Mouse (Mus musculus) olfactory bulb, adult 2 months (tissue): Measurements from ENCODE around the gene Kdsr. TPM values are rescaled to one million over a fixed set of nuclear protein-coding genes. Genes with fewer than 3 reads are reported as not detected.
"Not testable (repeated sequence)": the region's sequence is repeated elsewhere in the genome, so short reads cannot be mapped to it uniquely, and the experiment has no call there.

Source experiments
- H3K27ac ChIP-seq: fragments of 200-500 bp; 2 replicates; pipeline ENCODE4 v1.5.1; 2012; ENCODE audit warnings: low read depth, low read length; ENCODE audit not compliant: insufficient read depth
- H3K4me1 ChIP-seq: fragments of 200-500 bp; 2 replicates; pipeline ENCODE4 v1.6.1; 2012; ENCODE audit warnings: low read length; ENCODE audit not compliant: control insufficient read depth, insufficient read depth
- H3K4me3 ChIP-seq: fragments of 200-500 bp; 2 replicates; pipeline ENCODE4 v1.5.1; 2012; ENCODE audit warnings: mild to moderate bottlenecking, low read depth, low read length, moderate library complexity; ENCODE audit not compliant: insufficient read depth
- CTCF ChIP-seq: fragments of 200-500 bp; IDR thresholded peaks from 2 replicates; pipeline ENCODE4 v1.5.1; 2012; ENCODE audit warnings: low read depth, mild to moderate bottlenecking, low read length, moderate library complexity; ENCODE audit not compliant: insufficient read depth
- POLR2A ChIP-seq: fragments of 200-500 bp; IDR thresholded peaks from 2 replicates; pipeline ENCODE4 v1.6.1; 2012; ENCODE audit warnings: mild to moderate bottlenecking, low read depth, low read length, moderate library complexity; ENCODE audit not compliant: insufficient read depth
- WGBS: fragments of 180-500 bp; shearing (Covaris S2); methylation state at CpG from one replicate; pipeline ENCODE4 v1.1.7; 2018; 5-methylcytosine and 5-hydroxymethylcytosine counted together
- polyA plus RNA-seq: library from polyadenylated mRNA; stranded (reverse); fragments of >200 nt; gene quantifications from 2 replicates; pipeline ENCODE4 v1.2.4, GENCODE M21; 2012; ENCODE audit warnings: low replicate concordance; ENCODE audit not compliant: missing spikeins, insufficient read depth, insufficient read length

The Kdsr gene
- polyA plus RNA-seq, 1 experiment = not detected

- TF ChIP-seq CTCF = no peak
- no peak for TF ChIP-seq POLR2A
- H3K4me3 ChIP-seq = no peak overlapping the region
- no peaks in the 10 kb centered on the region for H3K4me1 ChIP-seq
- H3K27ac ChIP-seq = no peak overlapping the region
- 92% methylated on average over 6 of the region's 6 CpGs for WGBS
These were observed 10.8 kb downstream of the Kdsr start for GRCm38 (mm10) chr1:106748555-106749315.

GRCm38 (mm10) chr1:106742980-106743379, 16.5 kb downstream of the Kdsr start:
- H3K27ac ChIP-seq = no peak overlapping the region
- H3K4me1 ChIP-seq = no peaks in the 10 kb centered on the region
- H3K4me3 ChIP-seq = no peak overlapping the region
- TF ChIP-seq CTCF (no peak), POLR2A (no peak)
- WGBS = 81% methylated on average over 6 of the region's 6 CpGs

DNA sequence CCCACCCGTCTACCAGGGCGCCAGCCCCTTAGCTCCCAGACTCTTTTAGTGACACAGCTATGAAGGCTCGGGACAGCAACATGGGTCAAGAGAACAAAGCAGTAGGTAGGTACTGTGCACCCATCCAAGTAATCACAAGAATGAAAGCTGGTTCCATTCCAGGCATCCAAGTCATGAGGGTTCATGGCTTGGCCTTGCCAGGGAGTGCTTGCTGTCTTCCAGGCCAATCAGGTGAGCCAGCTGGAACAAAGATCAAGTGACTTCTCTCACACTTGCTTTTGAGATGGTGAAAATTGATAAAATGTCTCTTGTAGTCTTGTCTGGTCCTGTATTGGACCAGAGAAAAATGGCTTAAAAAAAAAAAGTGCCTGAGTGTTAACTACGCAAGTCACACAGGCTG, 18.8 kb downstream of the Kdsr start:
- WGBS = 97% methylated on average over 4 of the region's 4 CpGs
- no peak overlapping the region for H3K4me3 ChIP-seq
- TF ChIP-seq CTCF (no peak), POLR2A (no peak)
- no peak overlapping the region for H3K27ac ChIP-seq
- no peaks in the 10 kb centered on the region for H3K4me1 ChIP-seq

DNA sequence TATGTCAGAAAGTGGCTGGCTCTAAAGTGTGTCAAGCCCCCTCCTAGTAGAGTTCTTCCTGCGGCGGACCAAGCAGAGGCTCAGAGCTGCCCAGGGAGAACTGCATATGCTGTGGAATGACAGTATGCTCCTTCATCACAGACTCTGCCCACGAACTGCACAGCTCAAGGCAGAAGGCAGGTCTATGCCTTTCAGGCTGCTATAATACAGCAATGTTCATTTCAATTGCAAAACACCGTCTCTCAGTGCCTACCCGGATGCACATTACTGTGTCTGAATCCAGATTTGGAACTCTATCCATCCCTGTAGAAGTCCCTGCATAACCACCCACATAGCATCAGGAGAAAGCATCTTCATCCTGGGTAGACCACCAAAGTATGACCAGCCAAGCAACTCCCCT, 19.7 kb downstream of the Kdsr start:
- TF ChIP-seq POLR2A (no peak), CTCF (no peak)
- Histone ChIP-seq H3K27ac (no peak overlapping the region), H3K4me1 (no peaks in the 10 kb centered on the region), H3K4me3 (no peak overlapping the region)
- 82% methylated on average over 5 of the region's 5 CpGs for WGBS

DNA sequence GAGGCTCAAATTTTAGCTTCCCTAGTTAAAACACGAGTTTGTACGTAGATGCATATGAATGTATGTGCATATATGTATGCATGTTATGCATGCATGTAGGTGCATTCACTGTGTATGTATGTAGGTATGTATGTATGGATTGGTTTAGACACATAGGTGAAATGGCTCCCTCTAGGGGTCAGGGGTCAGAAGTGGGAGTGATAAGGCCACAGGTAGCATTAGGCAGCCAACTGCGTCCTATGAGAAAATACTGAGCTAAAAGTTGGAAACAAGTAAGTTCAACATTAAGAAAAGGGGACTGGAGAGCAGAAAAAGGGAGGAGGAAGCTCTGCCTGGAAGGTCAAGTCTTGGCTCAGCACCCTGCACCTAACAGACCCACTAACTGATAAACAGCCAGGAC, 21.4 kb downstream of the Kdsr start:
- TF ChIP-seq CTCF = no peak
- no peak for TF ChIP-seq POLR2A
- no peak overlapping the region for H3K27ac ChIP-seq
- no peaks in the 10 kb centered on the region for H3K4me1 ChIP-seq
- WGBS = 92% methylated on average over 3 of the region's 3 CpGs
- no peak overlapping the region for H3K4me3 ChIP-seq

- 94% methylated on average over 8 of the region's 8 CpGs for WGBS
- Histone ChIP-seq H3K27ac (no peak overlapping the region), H3K4me3 (no peak overlapping the region), H3K4me1 (no peaks in the 10 kb centered on the region)
- TF ChIP-seq POLR2A (no peak), CTCF (no peak)
These were observed 23.3 kb downstream of the Kdsr start for GRCm38 (mm10) chr1:106736211-106736610.

- Histone ChIP-seq H3K4me3 (no peak overlapping the region), H3K27ac (no peak overlapping the region), H3K4me1 (no peaks in the 10 kb centered on the region)
- 49% methylated on average over 2 of the region's 2 CpGs for WGBS
- no peak for TF ChIP-seq POLR2A
- no peak for TF ChIP-seq CTCF
These were observed 23.9 kb downstream of the Kdsr start for GRCm38 (mm10) chr1:106735586-106735985.

GRCm38 (mm10) chr1:106722061-106722460, 37.5 kb downstream of the Kdsr start:
- H3K4me1 ChIP-seq = no peaks in the 10 kb centered on the region
- H3K4me3 ChIP-seq = no peak overlapping the region
- no peak overlapping the region for H3K27ac ChIP-seq
- 53% methylated on average over 5 of the region's 5 CpGs for WGBS
- TF ChIP-seq CTCF (no peak), POLR2A (no peak)

DNA sequence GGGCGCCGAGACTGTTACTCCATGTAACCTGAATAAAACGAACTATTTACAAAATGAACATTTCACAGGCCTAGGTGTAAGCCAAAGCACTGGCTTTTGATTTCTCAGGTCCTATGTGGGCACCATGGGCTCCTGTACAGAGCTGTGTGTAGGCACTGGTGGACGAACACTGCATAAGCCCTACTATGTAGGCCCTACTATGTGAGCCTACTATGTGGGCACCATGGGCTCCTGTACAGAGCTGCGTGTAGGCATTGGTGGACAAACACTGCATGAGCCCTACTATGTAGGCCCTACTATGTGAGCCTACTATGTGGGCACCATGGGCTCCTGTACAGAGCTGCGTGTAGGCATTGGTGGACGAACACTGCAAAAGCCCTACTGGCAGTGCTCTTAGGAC, 41.8 kb downstream of the Kdsr start:
- H3K4me1 ChIP-seq, H3K4me3 ChIP-seq, H3K27ac ChIP-seq: not testable (repeated sequence)
- WGBS = 62% methylated on average over 7 of the region's 7 CpGs
